ENCODE assay signal across 19 mouse cellular contexts in genomic region chr1:188742971-188743370, GRCm38 (mm10).
DNase-seq lines count a peak whose midpoint lies in the region; ATAC-seq lines count a peak whose summit lies in the region.
"Had no signal": no experiment of that assay in that cellular context is flagged by ENCODE, and none has a peak within 500 bp of the region (broad histone marks: within the 10 kb centered on the region; RNA-seq: fewer than 3 reads in every experiment).

No protein-coding gene starts in this region.

- H3K9ac ChIP-seq in embryonic facial prominence, embryonic 14.5 days (ENCODE audit: low read depth, low read length) = no peak overlapping the region
- H3K9ac ChIP-seq in kidney, embryonic 16.5 days (replicated peaks; ENCODE audit: low read length) = no peak overlapping the region
- no peak overlapping the region for H3K9ac ChIP-seq in lung, embryonic 15.5 days
- H3K9ac ChIP-seq: heart, embryonic 15.5 days; liver, embryonic 13.5 days; neural tube, embryonic 12.5 days had no signal

- H3K4me2 ChIP-seq in embryonic facial prominence, embryonic 14.5 days (ENCODE audit: low read depth, low read length) = peak overlapping the region; percentile 16; the same call in 1 of the 2 replicates
- 0 out of 2 replicates have a peak overlapping the region, but pooled peaks have one; percentile 1 for H3K4me2 ChIP-seq in kidney, embryonic 16.5 days (replicated peaks; ENCODE audit: low read depth, low read length)
- 0 out of 2 replicates have a peak overlapping the region, but pooled peaks have one; percentile 8 for H3K4me2 ChIP-seq in lung, embryonic 15.5 days
- H3K4me2 ChIP-seq: heart, embryonic 15.5 days; liver, embryonic 13.5 days; neural tube, embryonic 12.5 days had no signal

- no peak overlapping the region for H3K27ac ChIP-seq in embryonic facial prominence, embryonic 14.5 days (replicated peaks; ENCODE audit: low read depth, low read length)
- no peak overlapping the region for H3K27ac ChIP-seq in embryonic facial prominence, embryonic 10.5 days (replicated peaks)
- no peak overlapping the region for H3K27ac ChIP-seq in kidney, embryonic 16.5 days (ENCODE audit: low read length)
- no peak overlapping the region for H3K27ac ChIP-seq in lung, embryonic 15.5 days
- H3K27ac ChIP-seq: gastrocnemius, adult 2 months; heart, embryonic 15.5 days; liver, embryonic 13.5 days; neural tube, embryonic 12.5 days had no signal

- ATAC-seq in embryonic facial prominence, embryonic 14.5 days (ENCODE audit: low read depth) = no peak
- ATAC-seq in kidney, embryonic 16.5 days (ENCODE audit: low FRiP score, low TSS enrichment) = no peak
- no peak for ATAC-seq in lung, embryonic 15.5 days (ENCODE audit: borderline replicate concordance, extremely low read depth, low FRiP score, low TSS enrichment)
- ATAC-seq: intestine, postnatal 0 days; Patski had no signal

- H3K9me3 ChIP-seq in embryonic facial prominence, embryonic 14.5 days (ENCODE audit: control insufficient read depth, low read length) = no peaks in the 10 kb centered on the region
- no peaks in the 10 kb centered on the region for H3K9me3 ChIP-seq in embryonic facial prominence, embryonic 10.5 days
- H3K9me3 ChIP-seq in kidney, embryonic 16.5 days (ENCODE audit: low read length) = no peaks in the 10 kb centered on the region
- H3K9me3 ChIP-seq in lung, embryonic 15.5 days = no peaks in the 10 kb centered on the region
- H3K9me3 ChIP-seq: heart, embryonic 15.5 days; liver, embryonic 13.5 days; neural tube, embryonic 12.5 days had no signal

- no peaks in the 10 kb centered on the region for H3K36me3 ChIP-seq in embryonic facial prominence, embryonic 14.5 days (ENCODE audit: control insufficient read depth, insufficient read depth, low read length)
- H3K36me3 ChIP-seq in embryonic facial prominence, embryonic 10.5 days (replicated peaks) = no peaks in the 10 kb centered on the region
- H3K36me3 ChIP-seq in kidney, embryonic 16.5 days (ENCODE audit: insufficient read depth, low read length) = no peaks in the 10 kb centered on the region
- no peaks in the 10 kb centered on the region for H3K36me3 ChIP-seq in lung, embryonic 15.5 days
- H3K36me3 ChIP-seq: heart, embryonic 15.5 days; liver, embryonic 13.5 days; neural tube, embryonic 12.5 days had no signal

- H3K4me3 ChIP-seq in embryonic facial prominence, embryonic 14.5 days (ENCODE audit: low read depth, low read length) = no peak overlapping the region
- H3K4me3 ChIP-seq in embryonic facial prominence, embryonic 10.5 days = no peak overlapping the region
- no peak overlapping the region for H3K4me3 ChIP-seq in kidney, embryonic 16.5 days (ENCODE audit: low read length)
- H3K4me3 ChIP-seq in lung, embryonic 15.5 days = no peak overlapping the region
- H3K4me3 ChIP-seq: gastrocnemius, adult 2 months; heart, embryonic 15.5 days; liver, embryonic 13.5 days; neural tube, embryonic 12.5 days had no signal

- peaks cover 4% of the 10 kb centered on the region; the same call in 1 of the 2 replicates for H3K4me1 ChIP-seq in embryonic facial prominence, embryonic 14.5 days (ENCODE audit: control insufficient read depth, insufficient read depth, low read length)
- no peaks in the 10 kb centered on the region for H3K4me1 ChIP-seq in embryonic facial prominence, embryonic 10.5 days
- peaks cover 5% of the 10 kb centered on the region; the same call in 1 of the 2 replicates for H3K4me1 ChIP-seq in kidney, embryonic 16.5 days (ENCODE audit: insufficient read depth, low read length)
- H3K4me1 ChIP-seq in lung, embryonic 15.5 days = 0 out of 2 replicates have a peak, but pooled peaks cover 4% of the 10 kb centered on the region
- H3K4me1 ChIP-seq: heart, embryonic 15.5 days; liver, embryonic 13.5 days; neural tube, embryonic 12.5 days had no signal

- peak; percentile 56 for DNase-seq in embryonic facial prominence, embryonic 14.5 days (ENCODE audit: low spot score)
- DNase-seq in embryonic facial prominence, embryonic 10.5 days (ENCODE audit: low spot score) = no peak
- DNase-seq in kidney, adult 18-20 months = no peak
- no peak for DNase-seq in lung, postnatal 36 days
- peak; percentile 6 for DNase-seq in NIH3T3 (ENCODE audit: low read depth)
- DNase-seq in urinary bladder, adult 2 months (ENCODE audit: low spot score) = no peak
- DNase-seq: cerebellum, adult 2 months; gastrocnemius, adult 2 months; heart, postnatal 4 days; liver, embryonic 13.5 days; lung, postnatal 10 days; right cerebral cortex, postnatal 14 days; spleen, adult 18-20 months had no signal

- 37% methylated on average over 7 of the region's 7 CpGs for WGBS in embryonic facial prominence, embryonic 14.5 days
- 87% methylated on average over 7 of the region's 7 CpGs for WGBS in embryonic facial prominence, embryonic 10.5 days
- WGBS in kidney, embryonic 16.5 days = 57% methylated on average over 7 of the region's 7 CpGs
- 34% methylated on average over 7 of the region's 7 CpGs for WGBS in lung, embryonic 15.5 days

- no peaks in the 10 kb centered on the region for H3K27me3 ChIP-seq in embryonic facial prominence, embryonic 14.5 days (replicated peaks; ENCODE audit: control insufficient read depth, insufficient read depth, low read length)
- H3K27me3 ChIP-seq in embryonic facial prominence, embryonic 10.5 days (replicated peaks; ENCODE audit: low read depth, poor library complexity, severe bottlenecking) = no peaks in the 10 kb centered on the region
- H3K27me3 ChIP-seq in kidney, embryonic 16.5 days (ENCODE audit: insufficient read depth, low read length) = no peaks in the 10 kb centered on the region
- no peaks in the 10 kb centered on the region for H3K27me3 ChIP-seq in lung, embryonic 15.5 days
- H3K27me3 ChIP-seq: heart, embryonic 15.5 days; liver, embryonic 13.5 days; neural tube, embryonic 12.5 days; Patski had no signal

Comparison
In these comparisons a context has a peak if more than half of its experiments do, and no peak if none do; other contexts are left out.
1. DNase-seq: peak in embryonic facial prominence, embryonic 14.5 days (single experiment) and NIH3T3 (single experiment); none in embryonic facial prominence, embryonic 10.5 days (single experiment), kidney, adult 18-20 months (single experiment), lung, postnatal 36 days (single experiment) and urinary bladder, adult 2 months (single experiment).
2. Peak in every context shown above with its lines, with median percentiles within 50 percentile points of each other: H3K4me2 ChIP-seq.